Mouse (Mus musculus): ENCODE results near the gene Mrfap1. TPM values are rescaled to one million over a fixed set of nuclear protein-coding genes. Genes with fewer than 3 reads are reported as not detected.

Gene Mrfap1
- total RNA-seq, 2 experiments from 2014 or later = 150 to 236 TPM

Other genes with a start within 250 kb of the Mrfap1 start
- 23.7 and 24.0 TPM in 2 replicates for gene Tbc1d14, start 203.5 kb downstream of the Mrfap1 start, total RNA-seq (2014; fragmentation: Nextera tagmentation)
- 8.5 and 14.8 TPM in 2 replicates for gene Tbc1d14, start 203.5 kb downstream of the Mrfap1 start, total RNA-seq (2017)
- gene D5Ertd579e, start 100.7 kb downstream of the Mrfap1 start, total RNA-seq (2014; fragmentation: Nextera tagmentation) = 21.0 and 24.0 TPM in 2 replicates
- 25.7 and 44.6 TPM in 2 replicates for gene D5Ertd579e, start 100.7 kb downstream of the Mrfap1 start, total RNA-seq (2017)
- gene Bloc1s4, start 48.1 kb downstream of the Mrfap1 start, total RNA-seq (2014; fragmentation: Nextera tagmentation) = 10.4 and 15.1 TPM in 2 replicates
- 23.2 and 24.4 TPM in 2 replicates for gene Bloc1s4, start 48.1 kb downstream of the Mrfap1 start, total RNA-seq (2017)
- gene Man2b2, start 33.9 kb upstream of the Mrfap1 start, total RNA-seq (2014; fragmentation: Nextera tagmentation) = 17.0 and 17.2 TPM in 2 replicates
- 7.8 and 8.3 TPM in 2 replicates for gene Man2b2, start 33.9 kb upstream of the Mrfap1 start, total RNA-seq (2017)
- gene Ppp2r2c, start 71.7 kb upstream of the Mrfap1 start, total RNA-seq (2014; fragmentation: Nextera tagmentation) = not detected in 2 replicates
- not detected in 2 replicates for gene Ppp2r2c, start 71.7 kb upstream of the Mrfap1 start, total RNA-seq (2017)
- 0.59 TPM in 1 of 2 replicates, not detected in the other for gene Wfs1, start 192.4 kb upstream of the Mrfap1 start, total RNA-seq (2014; fragmentation: Nextera tagmentation)
- gene Wfs1, start 192.4 kb upstream of the Mrfap1 start, total RNA-seq (2017) = not detected in 2 replicates

All from megakaryocyte-erythroid progenitor cell, adult 5-6 weeks (primary cell).